Mouse (Mus musculus) stomach, postnatal 0 days (tissue): Measurements from ENCODE around the gene Tm6sf1.

ENCODE experiments used
- CTCF ChIP-seq: IDR thresholded peaks from 2 replicates; pipeline ENCODE4 v1.5.1; 2016; ENCODE audit warnings: antibody characterized with exemption, low read depth, mild to moderate bottlenecking, moderate library complexity
- EP300 ChIP-seq: optimal IDR thresholded peaks from 2 replicates; pipeline ENCODE3; 2016; ENCODE audit warnings: antibody characterized with exemption

DNA sequence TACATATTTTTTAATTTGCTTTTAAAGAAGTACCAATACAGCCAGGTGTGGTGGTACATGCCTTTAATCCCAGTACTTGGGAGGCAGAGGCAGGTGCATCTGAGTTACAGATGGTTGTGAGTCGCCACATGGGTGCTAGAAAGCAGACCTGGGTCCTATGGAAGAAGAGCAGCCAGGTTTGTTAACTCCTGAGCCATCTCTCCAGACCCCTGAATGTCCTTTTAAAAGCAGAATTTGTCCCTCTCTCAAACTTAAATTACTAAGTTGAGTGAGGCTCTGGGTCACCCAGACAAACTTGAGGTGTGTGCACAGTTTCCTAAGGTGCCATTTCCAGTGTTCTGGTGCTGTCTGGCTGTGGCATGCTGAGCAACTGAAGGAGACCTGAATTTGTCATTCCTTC is 3.1 kb upstream of the Tm6sf1 start, which contains the start of gene Gm10160:
- no peak for TF ChIP-seq CTCF
- no peak for TF ChIP-seq EP300
